Mouse (Mus musculus) heart, embryonic 16.5 days (tissue): Measurements from ENCODE around the gene Hpgd. TPM values are rescaled to one million over a fixed set of nuclear protein-coding genes. Genes with fewer than 3 reads are reported as not detected.
"Not testable (repeated sequence)": the region's sequence is repeated elsewhere in the genome, so short reads cannot be mapped to it uniquely, and the experiment has no call there.

Source experiments
- ATAC-seq: fragments of 200-750 bp; cut with Nextera tagmentation; replicated peaks from 2 replicates; pipeline ENCODE4 v1.8.0; 2017; ENCODE audit warnings: moderate number of reproducible peaks; ENCODE audit not compliant: insufficient read depth, low FRiP score; ENCODE audit errors: extremely low read depth
- H3K27ac ChIP-seq: fragments of 300-500 bp; sonication (generic); 2 replicates; pipeline ENCODE4 v1.5.1; 2014; ENCODE audit warnings: mild to moderate bottlenecking, low read length, control low read depth, moderate library complexity
- H3K27me3 ChIP-seq: fragments of 300-500 bp; sonication (generic); 2 replicates; pipeline ENCODE4 v1.6.1; 2014; ENCODE audit warnings: low read length, mixed read lengths; ENCODE audit not compliant: control insufficient read depth, insufficient read depth
- H3K36me3 ChIP-seq: fragments of 300-500 bp; sonication (generic); 2 replicates; pipeline ENCODE4 v1.6.1; 2014; ENCODE audit not compliant: control insufficient read depth, insufficient read depth
- H3K4me1 ChIP-seq: fragments of 300-500 bp; sonication (generic); 2 replicates; pipeline ENCODE4 v1.6.1; 2014; ENCODE audit warnings: low read length, mixed read lengths; ENCODE audit not compliant: control insufficient read depth, insufficient read depth
- H3K4me2 ChIP-seq: fragments of 300-500 bp; sonication (generic); 2 replicates; pipeline ENCODE4 v1.6.1; 2014; ENCODE audit warnings: low read depth, mild to moderate bottlenecking, control low read depth, low read length
- H3K4me3 ChIP-seq: fragments of 300-500 bp; sonication (generic); 2 replicates; pipeline ENCODE4 v1.5.1; 2014; ENCODE audit warnings: mild to moderate bottlenecking, control low read depth, low read length
- H3K9ac ChIP-seq: fragments of 300-500 bp; sonication (generic); 2 replicates; pipeline ENCODE4 v1.6.1; 2014; ENCODE audit warnings: low read length, control low read depth
- H3K9me3 ChIP-seq: fragments of 300-500 bp; sonication (generic); replicated peaks from 2 replicates; pipeline ENCODE4 v1.6.1; 2016; ENCODE audit warnings: low read length; ENCODE audit not compliant: control insufficient read depth
- WGBS: fragments of 180-500 bp; shearing (Covaris S2); extraction: QIAGEN DNeasy Blood & Tissue Kit; methylation state at CpG from one replicate; pipeline ENCODE4 v1.1.7; 2014; 5-methylcytosine and 5-hydroxymethylcytosine counted together
- polyA plus RNA-seq: library from polyadenylated mRNA; unstranded; fragments of >200 nt; fragmentation: Nextera tagmentation; extraction: Ambion mirVana; gene quantifications from 2 replicates; pipeline ENCODE4 v1.2.1, GENCODE M21; 2015

Hpgd gene
- polyA plus RNA-seq, 1 experiment from 2014 or later, result 36.7 TPM

- not testable (repeated sequence) for H3K4me3 ChIP-seq
Observed at GRCm38 (mm10) chr8:56301303-56301702, 6.9 kb downstream of the Hpgd start.

GRCm38 (mm10) chr8:56304595-56304994 is 10.2 kb downstream of the Hpgd start:
- ATAC-seq, result no peak

More at GRCm38 (mm10) chr8:56301303-56301702, 6.9 kb downstream of the Hpgd start:
- ATAC-seq, H3K4me2 ChIP-seq, H3K27ac ChIP-seq, H3K4me1 ChIP-seq, H3K9me3 ChIP-seq, H3K9ac ChIP-seq, H3K27me3 ChIP-seq, H3K36me3 ChIP-seq: not testable (repeated sequence)
- WGBS, result 79% methylated on average over 3 of the region's 3 CpGs

GRCm38 (mm10) chr8:56313622-56314021 is 19.2 kb downstream of the Hpgd start:
- H3K4me3 ChIP-seq, result no peak overlapping the region
- no peak overlapping the region for H3K4me2 ChIP-seq
- no peaks in the 10 kb centered on the region for H3K9me3 ChIP-seq
- ATAC-seq, result no peak
- no peak overlapping the region for H3K9ac ChIP-seq
- WGBS, result 86% methylated on average over 2 of the region's 2 CpGs
- H3K27ac ChIP-seq, result no peak overlapping the region
- no peaks in the 10 kb centered on the region for H3K27me3 ChIP-seq
- H3K4me1 ChIP-seq, result no peaks in the 10 kb centered on the region
- no peaks in the 10 kb centered on the region for H3K36me3 ChIP-seq

More at GRCm38 (mm10) chr8:56304595-56304994, 10.2 kb downstream of the Hpgd start:
- Histone ChIP-seq H3K9ac (no peak overlapping the region), H3K9me3 (no peaks in the 10 kb centered on the region), H3K27ac (no peak overlapping the region), H3K27me3 (no peaks in the 10 kb centered on the region), H3K4me1 (no peaks in the 10 kb centered on the region), H3K4me2 (no peak overlapping the region), H3K4me3 (no peak overlapping the region), H3K36me3 (no peaks in the 10 kb centered on the region)
- 62% methylated on average over 7 of the region's 7 CpGs for WGBS

- Histone ChIP-seq H3K27me3 (no peaks in the 10 kb centered on the region), H3K27ac (no peak overlapping the region), H3K9me3 (no peaks in the 10 kb centered on the region), H3K4me1 (no peaks in the 10 kb centered on the region), H3K4me2 (no peak overlapping the region), H3K9ac (no peak overlapping the region), H3K36me3 (no peaks in the 10 kb centered on the region), H3K4me3 (no peak overlapping the region)
- WGBS, result 71% methylated on average over 3 of the region's 3 CpGs
- no peak for ATAC-seq
Observed at GRCm38 (mm10) chr8:56315189-56315588, 20.8 kb downstream of the Hpgd start.

GRCm38 (mm10) chr8:56323276-56323675 is 28.9 kb downstream of the Hpgd start:
- Histone ChIP-seq H3K9ac (no peak overlapping the region), H3K9me3 (no peaks in the 10 kb centered on the region), H3K27me3 (no peaks in the 10 kb centered on the region), H3K4me1 (0 out of 2 replicates have a peak, but pooled peaks cover 2% of the 10 kb centered on the region), H3K4me2 (no peak overlapping the region), H3K27ac (no peak overlapping the region), H3K36me3 (no peaks in the 10 kb centered on the region), H3K4me3 (no peak overlapping the region)
- 82% methylated on average over 1 of the region's 1 CpGs for WGBS
- no peak for ATAC-seq

GRCm38 (mm10) chr8:56327709-56328108 is 33.3 kb downstream of the Hpgd start:
- no peak overlapping the region for H3K9ac ChIP-seq
- no peaks in the 10 kb centered on the region for H3K9me3 ChIP-seq
- 0 out of 2 replicates have a peak, but pooled peaks cover 2% of the 10 kb centered on the region for H3K4me1 ChIP-seq
- H3K4me3 ChIP-seq, result no peak overlapping the region
- H3K27me3 ChIP-seq, result no peaks in the 10 kb centered on the region
- no peak overlapping the region for H3K27ac ChIP-seq
- no peak overlapping the region for H3K4me2 ChIP-seq
- WGBS, result 33% methylated on average over 3 of the region's 3 CpGs
- no peak for ATAC-seq
- H3K36me3 ChIP-seq, result no peaks in the 10 kb centered on the region

- Histone ChIP-seq H3K27ac (no peak overlapping the region), H3K4me1 (0 out of 2 replicates have a peak, but pooled peaks cover 2% of the 10 kb centered on the region), H3K4me2 (no peak overlapping the region), H3K27me3 (no peaks in the 10 kb centered on the region), H3K9me3 (no peaks in the 10 kb centered on the region), H3K36me3 (no peaks in the 10 kb centered on the region), H3K9ac (no peak overlapping the region), H3K4me3 (no peak overlapping the region)
- WGBS, result 49% methylated on average over 3 of the region's 3 CpGs
- ATAC-seq, result no peak
Observed at GRCm38 (mm10) chr8:56328130-56328542, 33.8 kb downstream of the Hpgd start.

- H3K27ac ChIP-seq, result no peak overlapping the region
- H3K9me3 ChIP-seq, result no peaks in the 10 kb centered on the region
- H3K27me3 ChIP-seq, result no peaks in the 10 kb centered on the region
- 50% methylated on average over 9 of the region's 9 CpGs for WGBS
- no peak overlapping the region for H3K4me3 ChIP-seq
- no peak overlapping the region for H3K4me2 ChIP-seq
- H3K9ac ChIP-seq, result no peak overlapping the region
- no peak for ATAC-seq
- H3K4me1 ChIP-seq, result no peaks in the 10 kb centered on the region
- H3K36me3 ChIP-seq, result no peaks in the 10 kb centered on the region
Observed at GRCm38 (mm10) chr8:56335390-56336000, 41.1 kb downstream of the Hpgd start.

GRCm38 (mm10) chr8:56336771-56337170 is 42.4 kb downstream of the Hpgd start:
- H3K36me3 ChIP-seq, result no peaks in the 10 kb centered on the region
- H3K4me1 ChIP-seq, result no peaks in the 10 kb centered on the region
- H3K27ac ChIP-seq, result no peak overlapping the region
- H3K4me2 ChIP-seq, result no peak overlapping the region
- no peaks in the 10 kb centered on the region for H3K27me3 ChIP-seq
- no peaks in the 10 kb centered on the region for H3K9me3 ChIP-seq
- no peak overlapping the region for H3K4me3 ChIP-seq
- WGBS, result 66% methylated on average over 8 of the region's 8 CpGs
- no peak for ATAC-seq
- no peak overlapping the region for H3K9ac ChIP-seq
